Mouse (Mus musculus) lung, postnatal 0 days (tissue): ENCODE measurements around the gene Gpr4. TPM values are rescaled to one million over a fixed set of nuclear protein-coding genes. Genes with fewer than 3 reads are reported as not detected.

ENCODE experiments used
- ATAC-seq: fragments of 200-750 bp; cut with Nextera tagmentation; 2 replicates; pipeline ENCODE4 v1.8.0; 2017; ENCODE audit warnings: moderate library complexity
- DNase-seq: peaks from one replicate; pipeline ENCODE4 v3.0.0-alpha.2; 2016; ENCODE audit warnings: low spot score
- H3K27ac ChIP-seq: fragments of 300-500 bp; sonication (generic); 2 replicates; pipeline ENCODE4 v1.5.1; 2014; ENCODE audit warnings: antibody characterized with exemption, mild to moderate bottlenecking, low read length, mixed read lengths
- H3K27me3 ChIP-seq: fragments of 300-500 bp; sonication (generic); replicated peaks from 2 replicates; pipeline ENCODE4 v1.6.1; 2014; ENCODE audit warnings: low read length, mixed read lengths; ENCODE audit not compliant: insufficient read depth
- H3K36me3 ChIP-seq: fragments of 300-500 bp; sonication (generic); 2 replicates; pipeline ENCODE4 v1.6.1; 2014; ENCODE audit warnings: low read length, mixed read lengths; ENCODE audit not compliant: insufficient read depth
- H3K4me1 ChIP-seq: fragments of 300-500 bp; sonication (generic); 2 replicates; pipeline ENCODE4 v1.6.1; 2014; ENCODE audit warnings: antibody characterized with exemption, low read depth, low read length, mixed read lengths; ENCODE audit not compliant: insufficient read depth
- H3K4me2 ChIP-seq: fragments of 300-500 bp; sonication (generic); replicated peaks from 2 replicates; pipeline ENCODE4 v1.6.1; 2014; ENCODE audit warnings: low read depth, mild to moderate bottlenecking, low read length, moderate library complexity, mixed read lengths
- H3K4me3 ChIP-seq: fragments of 300-500 bp; sonication (generic); 2 replicates; pipeline ENCODE4 v1.5.1; 2014; ENCODE audit warnings: low read depth, low read length
- H3K9ac ChIP-seq: fragments of 300-500 bp; sonication (generic); replicated peaks from 2 replicates; pipeline ENCODE4 v1.6.1; 2014; ENCODE audit warnings: low read depth, mild to moderate bottlenecking
- H3K9me3 ChIP-seq: fragments of 300-500 bp; sonication (generic); 2 replicates; pipeline ENCODE4 v1.6.1; 2016; ENCODE audit warnings: low read length, mixed read lengths
- CTCF ChIP-seq: IDR thresholded peaks from 2 replicates; pipeline ENCODE4 v1.5.1; 2016; ENCODE audit warnings: antibody characterized with exemption, mild to moderate bottlenecking
- EP300 ChIP-seq: IDR thresholded peaks from 2 replicates; pipeline ENCODE4 v1.6.1; 2016; ENCODE audit warnings: antibody characterized with exemption, mild to moderate bottlenecking, control low read depth
- WGBS: fragments of 180-500 bp; shearing (Covaris S2); extraction: QIAGEN DNeasy Blood & Tissue Kit; methylation state at CpG from one replicate; pipeline ENCODE4 v1.1.7; 2014; 5-methylcytosine and 5-hydroxymethylcytosine counted together
- polyA plus RNA-seq: library from polyadenylated mRNA; unstranded; fragments of >200 nt; fragmentation: Nextera tagmentation; extraction: Ambion mirVana; gene quantifications from 2 replicates; pipeline ENCODE4 v1.2.1, GENCODE M21; 2015

Gene Gpr4
- polyA plus RNA-seq, 1 experiment from 2014 or later = 2.7 TPM

- Histone ChIP-seq H3K27ac (no peak within 1 kb of the TSS; the same call in none of the 2 replicates), H3K4me1 (peaks cover 9% of the 10 kb centered on the region; the same call in 1 of the 2 replicates), H3K36me3 (no peaks in the 10 kb centered on the region), H3K4me2 (peak within 1 kb of the TSS; percentile 35), H3K9me3 (no peaks in the 10 kb centered on the region), H3K9ac (no peak within 1 kb of the TSS), H3K4me3 (0 out of 2 replicates have a peak within 1 kb of the TSS, but pooled peaks have one; percentile 5), H3K27me3 (no peaks in the 10 kb centered on the region; the same call in 1 of the 2 replicates)
- DNase-seq = peak; percentile 60
- 9% methylated on average over 12 of the region's 14 CpGs for WGBS
- TF ChIP-seq EP300 (no peak), CTCF (no peak)
- ATAC-seq = peak; percentile 53
These were observed 46.5 kb upstream of the Gpr4 start, which contains the start of gene Gipr for GRCm38 (mm10) chr7:19165656-19166423. Gene Gipr (minus strand): TSS chr7:19166127.

- no peak overlapping the region for H3K27ac ChIP-seq
- no peak overlapping the region for H3K4me2 ChIP-seq
- H3K9ac ChIP-seq = no peak overlapping the region
- no peak for DNase-seq
- no peaks in the 10 kb centered on the region for H3K9me3 ChIP-seq
- WGBS = 77% methylated on average over 3 of the region's 3 CpGs
- no peaks in the 10 kb centered on the region; the same call in 1 of the 2 replicates for H3K27me3 ChIP-seq
- no peaks in the 10 kb centered on the region for H3K36me3 ChIP-seq
- ATAC-seq = no peak
- H3K4me1 ChIP-seq = peaks cover 13% of the 10 kb centered on the region; the same call in 1 of the 2 replicates
- TF ChIP-seq EP300 (no peak), CTCF (no peak; the same call in 1 of the 2 replicates)
- no peak overlapping the region for H3K4me3 ChIP-seq
These were observed 45.3 kb upstream of the Gpr4 start for GRCm38 (mm10) chr7:19166990-19167389.

- H3K4me1 ChIP-seq = peaks cover 16% of the 10 kb centered on the region; the same call in 1 of the 2 replicates
- no peak overlapping the region for H3K4me3 ChIP-seq
- H3K9ac ChIP-seq = no peak overlapping the region
- H3K27ac ChIP-seq = no peak overlapping the region
- DNase-seq = no peak
- H3K27me3 ChIP-seq = no peaks in the 10 kb centered on the region; the same call in 1 of the 2 replicates
- TF ChIP-seq CTCF = no peak
- no peak for TF ChIP-seq EP300
- H3K4me2 ChIP-seq = no peak overlapping the region
- 51% methylated on average over 10 of the region's 10 CpGs for WGBS
- no peaks in the 10 kb centered on the region for H3K36me3 ChIP-seq
- ATAC-seq = no peak
- H3K9me3 ChIP-seq = no peaks in the 10 kb centered on the region
These were observed 42.8 kb upstream of the Gpr4 start for GRCm38 (mm10) chr7:19169506-19169905.

GRCm38 (mm10) chr7:19170142-19170541, 42.2 kb upstream of the Gpr4 start:
- Histone ChIP-seq H3K4me1 (peaks cover 16% of the 10 kb centered on the region; the same call in 1 of the 2 replicates), H3K36me3 (no peaks in the 10 kb centered on the region), H3K4me2 (no peak overlapping the region), H3K9me3 (no peaks in the 10 kb centered on the region), H3K27ac (no peak overlapping the region), H3K27me3 (no peaks in the 10 kb centered on the region; the same call in 1 of the 2 replicates), H3K9ac (no peak overlapping the region), H3K4me3 (no peak overlapping the region)
- DNase-seq (peak; percentile 47), ATAC-seq (peak; percentile 42)
- 37% methylated on average over 6 of the region's 8 CpGs for WGBS
- TF ChIP-seq CTCF = no peak
- TF ChIP-seq EP300 = no peak

- Histone ChIP-seq H3K9me3 (no peaks in the 10 kb centered on the region), H3K9ac (no peak overlapping the region), H3K4me1 (peaks cover 9% of the 10 kb centered on the region; the same call in 1 of the 2 replicates), H3K27ac (no peak overlapping the region), H3K4me2 (no peak overlapping the region), H3K27me3 (peaks cover 12% of the 10 kb centered on the region), H3K36me3 (no peaks in the 10 kb centered on the region), H3K4me3 (no peak overlapping the region)
- no peak for DNase-seq
- ATAC-seq = no peak
- TF ChIP-seq CTCF = no peak
- TF ChIP-seq EP300 = no peak
- WGBS = 42% methylated on average over 8 of the region's 8 CpGs
These were observed 40.5 kb upstream of the Gpr4 start for GRCm38 (mm10) chr7:19171831-19172230.

- peak; percentile 85 for DNase-seq
- no peaks in the 10 kb centered on the region for H3K36me3 ChIP-seq
These were observed 39.5 kb upstream of the Gpr4 start for GRCm38 (mm10) chr7:19172874-19173273.

More at GRCm38 (mm10) chr7:19172874-19173273, 39.5 kb upstream of the Gpr4 start:
- WGBS = 2% methylated on average over 17 of the region's 17 CpGs
- Histone ChIP-seq H3K4me3 (peak overlapping the region; percentile 17; the same call in 1 of the 2 replicates), H3K4me2 (peak overlapping the region; percentile 47), H3K27ac (no peak overlapping the region), H3K9ac (no peak overlapping the region), H3K4me1 (peaks cover 9% of the 10 kb centered on the region; the same call in 1 of the 2 replicates), H3K9me3 (no peaks in the 10 kb centered on the region), H3K27me3 (peaks cover 22% of the 10 kb centered on the region)
- peak; percentile 68 for ATAC-seq
- TF ChIP-seq EP300 (no peak), CTCF (peak; percentile 93)
